Mouse (Mus musculus): ENCODE measurements around the gene Herc6.

Gene Herc6

GRCm38 (mm10) chr6:57702743-57703499 is 122.1 kb downstream of the Herc6 start:
- in situ Hi-C loops (cut with MboI; ENCODE audit: low pct_unique_long_range_greater_than_20kb in 1 of 2, low sequenced_read_pairs in 2 of 2, unreplicated experiment in 1 of 2), result no loop called here

- in situ Hi-C loops (cut with MboI; ENCODE audit: low pct_unique_long_range_greater_than_20kb in 1 of 2, low sequenced_read_pairs in 2 of 2, unreplicated experiment in 1 of 2), result no loop called here
Measured at GRCm38 (mm10) chr6:57703703-57704102, 122.9 kb downstream of the Herc6 start.

GRCm38 (mm10) chr6:57706721-57707120 is 125.9 kb downstream of the Herc6 start:
- in situ Hi-C loops (cut with MboI; ENCODE audit: low pct_unique_long_range_greater_than_20kb in 1 of 2, low sequenced_read_pairs in 2 of 2, unreplicated experiment in 1 of 2), result no loop called here

- in situ Hi-C loops (cut with MboI; ENCODE audit: low pct_unique_long_range_greater_than_20kb in 1 of 2, low sequenced_read_pairs in 2 of 2, unreplicated experiment in 1 of 2), result no loop called here
Measured at GRCm38 (mm10) chr6:57711726-57712125, 130.9 kb downstream of the Herc6 start.
